Mouse (Mus musculus): ENCODE data around the gene Rpl10a. TPM values are rescaled to one million over a fixed set of nuclear protein-coding genes. Genes with fewer than 3 reads are reported as not detected.
A peak's percentile ranks its signal among the peaks of the same experiment; 100 is the strongest.

The Rpl10a gene
- polyA plus RNA-seq, 1 experiment from 2014 or later: 313 TPM

- 9% methylated on average over 18 of the region's 18 CpGs for WGBS (ENCODE audit: insufficient replicate concordance)
- peak overlapping the region; percentile 17; the same call in 1 of the 2 replicates for H3K9ac ChIP-seq
Observed at GRCm38 (mm10) chr17:28308297-28309195, 19.7 kb upstream of the Rpl10a start.

DNA sequence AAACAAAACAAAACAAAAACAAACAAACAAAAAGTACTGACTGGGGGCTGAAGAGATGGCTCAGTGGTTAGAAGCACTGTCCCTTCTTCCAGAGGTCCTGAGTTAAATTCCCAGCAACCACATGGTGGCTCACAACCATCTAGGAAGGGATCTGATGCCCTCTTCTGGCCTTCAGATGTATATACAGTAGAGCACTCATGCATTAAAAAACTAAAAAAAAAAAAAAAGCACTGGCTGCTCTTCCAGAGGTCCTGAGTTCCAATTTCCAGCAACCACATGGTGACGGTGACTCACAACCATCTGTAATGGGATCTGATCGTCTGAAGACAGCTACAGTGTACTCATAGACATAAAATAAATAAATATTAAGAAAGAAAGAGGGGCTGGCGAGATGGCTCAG lies 17.4 kb upstream of the Rpl10a start:
- Histone ChIP-seq H3K27me3 (no peaks in the 10 kb centered on the region), H3K36me3 (replicated peaks) (0 out of 2 replicates have a peak, but pooled peaks cover 4% of the 10 kb centered on the region), H3K9me3 (replicated peaks) (no peaks in the 10 kb centered on the region), H3K4me2 (no peak overlapping the region), H3K4me1 (replicated peaks) (peaks cover 39% of the 10 kb centered on the region), H3K9ac (no peak overlapping the region), H3K4me3 (replicated peaks) (no peak overlapping the region), H3K27ac (replicated peaks) (no peak overlapping the region)
- 63% methylated on average over 3 of the region's 3 CpGs for WGBS (ENCODE audit: insufficient replicate concordance)
- no peak for ATAC-seq (ENCODE audit: insufficient read depth)

More at GRCm38 (mm10) chr17:28308297-28309195, 19.7 kb upstream of the Rpl10a start:
- Histone ChIP-seq H3K4me3 (replicated peaks) (no peak overlapping the region), H3K27ac (replicated peaks) (no peak overlapping the region), H3K4me2 (peak overlapping the region; percentile 47), H3K9me3 (replicated peaks) (no peaks in the 10 kb centered on the region), H3K4me1 (replicated peaks) (peaks cover 19% of the 10 kb centered on the region), H3K36me3 (replicated peaks) (no peaks in the 10 kb centered on the region), H3K27me3 (no peaks in the 10 kb centered on the region)
- no peak for ATAC-seq (ENCODE audit: insufficient read depth)

- ATAC-seq (ENCODE audit: insufficient read depth): no peak
- no peaks in the 10 kb centered on the region for H3K9me3 ChIP-seq (replicated peaks)
- H3K4me1 ChIP-seq (replicated peaks): peaks cover 45% of the 10 kb centered on the region
Observed at GRCm38 (mm10) chr17:28311366-28312132, 16.7 kb upstream of the Rpl10a start.

DNA sequence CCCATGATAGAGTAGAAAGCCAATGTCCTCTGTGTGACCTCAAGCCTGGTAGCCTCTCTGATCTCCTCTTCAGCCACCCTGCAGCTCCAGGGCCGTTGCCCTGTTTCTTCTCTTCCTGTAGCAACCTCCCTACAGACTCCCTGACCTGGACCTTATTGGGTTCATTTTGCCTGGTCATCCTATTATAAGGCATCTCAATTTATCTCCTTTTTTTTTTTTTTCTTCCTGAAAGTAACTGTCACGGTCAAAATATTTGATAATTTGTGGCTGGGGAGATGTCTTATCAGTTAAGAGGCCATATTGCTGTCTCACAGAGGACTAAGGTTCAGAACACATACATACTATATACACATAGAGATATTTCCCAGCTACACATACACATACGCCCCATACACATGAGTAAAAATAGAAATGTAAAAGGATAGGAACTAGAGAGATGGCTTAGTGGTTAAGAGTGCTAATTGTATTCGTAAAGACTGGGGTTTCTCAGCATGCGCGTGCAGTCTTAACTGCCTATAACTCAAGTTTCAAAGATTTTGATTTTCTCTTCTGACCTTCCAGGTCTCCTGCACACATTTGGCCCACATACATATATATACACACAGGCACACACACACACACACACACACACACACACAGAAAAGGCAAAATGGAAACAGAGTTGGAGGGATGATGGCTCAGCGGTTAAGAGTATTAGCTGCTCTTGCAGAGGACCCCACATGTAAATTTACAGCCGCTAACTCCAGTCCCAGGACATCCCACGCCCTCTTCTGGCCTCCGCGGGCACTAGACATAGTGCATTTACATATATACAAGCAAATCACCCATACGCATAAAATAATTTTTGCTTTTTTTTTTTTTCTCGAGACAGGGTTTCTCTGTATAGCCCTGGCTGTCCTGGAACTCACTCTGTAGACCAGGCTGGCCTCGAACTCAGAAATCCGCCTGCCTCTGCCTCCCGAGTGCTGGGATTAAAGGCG lies 15.7 kb upstream of the Rpl10a start:
- 15% methylated on average over 17 of the region's 17 CpGs for WGBS (ENCODE audit: insufficient replicate concordance)
- ATAC-seq (ENCODE audit: insufficient read depth): no peak
- H3K36me3 ChIP-seq (replicated peaks): peaks cover 16% of the 10 kb centered on the region; the same call in 1 of the 2 replicates
- no peaks in the 10 kb centered on the region for H3K9me3 ChIP-seq (replicated peaks)
- H3K4me3 ChIP-seq (replicated peaks): peak overlapping the region; percentile 87
- peak overlapping the region; percentile 99 for H3K4me2 ChIP-seq
- H3K27ac ChIP-seq (replicated peaks): peak overlapping the region; percentile 78
- peak overlapping the region; percentile 32 for H3K9ac ChIP-seq
- no peaks in the 10 kb centered on the region for H3K27me3 ChIP-seq
- peaks cover 55% of the 10 kb centered on the region for H3K4me1 ChIP-seq (replicated peaks)

More at GRCm38 (mm10) chr17:28311366-28312132, 16.7 kb upstream of the Rpl10a start:
- Histone ChIP-seq H3K36me3 (replicated peaks) (0 out of 2 replicates have a peak, but pooled peaks cover 9% of the 10 kb centered on the region), H3K27me3 (no peaks in the 10 kb centered on the region), H3K4me2 (no peak overlapping the region), H3K4me3 (replicated peaks) (no peak overlapping the region), H3K27ac (replicated peaks) (peak overlapping the region; percentile 14; the same call in 1 of the 2 replicates), H3K9ac (no peak overlapping the region)
- 69% methylated on average over 5 of the region's 5 CpGs for WGBS (ENCODE audit: insufficient replicate concordance)

- H3K4me3 ChIP-seq (replicated peaks): peak within 1 kb of the TSS; percentile 87
- WGBS (ENCODE audit: insufficient replicate concordance): under 1% methylated on average over 69 of the region's 69 CpGs
Observed at GRCm38 (mm10) chr17:28313212-28313879, 14.9 kb upstream of the Rpl10a start, which contains the start of gene Fance. Gene Fance (plus strand): TSS chr17:28313519.

GRCm38 (mm10) chr17:28313880-28314225 lies 14.4 kb upstream of the Rpl10a start:
- peaks cover 29% of the 10 kb centered on the region for H3K36me3 ChIP-seq (replicated peaks)
- H3K27me3 ChIP-seq: no peaks in the 10 kb centered on the region
- H3K9me3 ChIP-seq (replicated peaks): no peaks in the 10 kb centered on the region
- H3K9ac ChIP-seq: peak overlapping the region; percentile 91
- peak overlapping the region; percentile 87 for H3K27ac ChIP-seq (replicated peaks)
- peak overlapping the region; percentile 99 for H3K4me2 ChIP-seq
- peak overlapping the region; percentile 87 for H3K4me3 ChIP-seq (replicated peaks)
- peak; percentile 5 for ATAC-seq (ENCODE audit: insufficient read depth)
- 1% methylated on average over 11 of the region's 11 CpGs for WGBS (ENCODE audit: insufficient replicate concordance)
- H3K4me1 ChIP-seq (replicated peaks): peaks cover 58% of the 10 kb centered on the region

More at GRCm38 (mm10) chr17:28313212-28313879, 14.9 kb upstream of the Rpl10a start, which contains the start of gene Fance:
- H3K27me3 ChIP-seq: no peaks in the 10 kb centered on the region
- peak; percentile 97 for ATAC-seq (ENCODE audit: insufficient read depth)
- peaks cover 24% of the 10 kb centered on the region for H3K36me3 ChIP-seq (replicated peaks)
- peak within 1 kb of the TSS; percentile 99 for H3K4me2 ChIP-seq
- H3K4me1 ChIP-seq (replicated peaks): peaks cover 61% of the 10 kb centered on the region
- H3K9me3 ChIP-seq (replicated peaks): no peaks in the 10 kb centered on the region
- peak within 1 kb of the TSS; percentile 87 for H3K27ac ChIP-seq (replicated peaks)
- H3K9ac ChIP-seq: peak within 1 kb of the TSS; percentile 91

DNA sequence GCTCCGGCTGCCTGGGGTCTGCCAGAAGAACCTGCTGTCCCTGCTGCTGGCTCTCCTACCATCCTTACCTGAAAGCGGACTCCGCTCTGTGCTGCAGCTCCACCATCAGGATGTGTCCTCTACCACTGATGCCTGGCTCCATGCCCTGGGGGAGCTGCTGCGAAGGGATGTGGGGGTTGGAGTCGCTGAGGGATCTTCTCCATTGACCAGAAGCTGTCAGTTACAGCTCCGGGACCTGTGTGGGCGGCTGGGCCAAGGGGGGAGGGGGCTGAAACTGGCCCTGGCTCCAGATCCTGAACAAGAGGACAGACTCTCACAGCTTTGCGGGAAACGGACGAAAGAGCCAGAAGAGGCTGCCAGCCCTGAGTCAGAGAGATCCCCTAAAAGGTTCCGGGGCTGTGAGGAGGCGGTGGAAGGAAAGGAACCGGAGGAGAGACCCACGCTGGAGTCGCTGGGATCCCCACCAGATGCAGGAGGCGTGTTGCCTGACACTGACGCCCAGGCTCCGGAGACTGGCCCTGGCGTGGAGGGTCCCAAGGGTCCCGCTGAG lies 12.6 kb upstream of the Rpl10a start:
- Histone ChIP-seq H3K9ac (no peak overlapping the region), H3K36me3 (replicated peaks) (peaks cover 30% of the 10 kb centered on the region), H3K4me2 (no peak overlapping the region), H3K4me1 (replicated peaks) (peaks cover 58% of the 10 kb centered on the region), H3K27me3 (no peaks in the 10 kb centered on the region), H3K4me3 (replicated peaks) (no peak overlapping the region), H3K9me3 (replicated peaks) (no peaks in the 10 kb centered on the region), H3K27ac (replicated peaks) (no peak overlapping the region)
- 89% methylated on average over 20 of the region's 20 CpGs for WGBS (ENCODE audit: insufficient replicate concordance)
- ATAC-seq (ENCODE audit: insufficient read depth): no peak

DNA sequence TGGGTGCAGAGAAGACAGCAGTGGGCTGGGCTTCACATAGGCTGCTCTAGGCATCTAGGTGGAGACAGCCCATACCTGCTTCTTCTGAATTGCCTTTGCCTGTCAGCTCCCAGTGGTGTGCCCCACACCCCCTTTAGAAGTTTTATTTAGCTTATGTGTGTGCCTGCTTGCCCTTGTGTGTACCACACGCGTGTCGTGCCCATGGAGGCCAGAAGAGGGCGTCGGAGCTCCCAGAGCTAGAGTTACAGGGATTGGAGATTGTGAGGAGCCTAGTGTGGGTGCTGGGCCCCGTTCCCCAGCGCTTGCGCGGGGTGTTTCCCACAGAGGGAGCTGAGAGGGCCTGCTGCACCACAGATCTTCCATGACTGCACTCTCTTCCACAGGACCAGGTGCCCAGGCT lies 11.8 kb upstream of the Rpl10a start:
- ATAC-seq (ENCODE audit: insufficient read depth): no peak
- no peak overlapping the region for H3K4me2 ChIP-seq
- H3K9ac ChIP-seq: no peak overlapping the region
- H3K9me3 ChIP-seq (replicated peaks): no peaks in the 10 kb centered on the region
- no peak overlapping the region for H3K27ac ChIP-seq (replicated peaks)
- no peak overlapping the region for H3K4me3 ChIP-seq (replicated peaks)
- peaks cover 58% of the 10 kb centered on the region for H3K4me1 ChIP-seq (replicated peaks)
- H3K36me3 ChIP-seq (replicated peaks): peaks cover 30% of the 10 kb centered on the region
- no peaks in the 10 kb centered on the region for H3K27me3 ChIP-seq
- WGBS (ENCODE audit: insufficient replicate concordance): 84% methylated on average over 9 of the region's 9 CpGs

DNA sequence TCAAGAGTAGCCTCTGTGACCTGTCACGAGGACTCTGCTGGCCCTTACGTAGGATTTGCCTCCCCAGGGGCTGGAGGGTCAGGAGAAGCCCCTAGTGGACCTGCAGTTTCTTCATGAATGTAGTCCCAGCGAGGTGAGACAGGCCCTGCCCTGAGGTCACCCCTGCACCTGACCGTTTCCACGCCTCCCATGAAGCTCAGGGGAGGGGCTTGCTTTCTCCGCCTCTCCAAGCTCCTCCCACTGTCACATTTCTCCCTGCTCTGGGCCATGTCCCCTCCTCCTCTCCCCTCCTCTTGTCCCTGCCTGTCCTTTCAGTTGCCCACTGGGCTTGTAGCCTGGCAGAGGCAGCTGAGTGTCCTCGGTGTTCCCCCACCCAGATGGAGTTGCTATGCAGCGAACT lies 11.2 kb upstream of the Rpl10a start:
- 74% methylated on average over 8 of the region's 8 CpGs for WGBS (ENCODE audit: insufficient replicate concordance)
- H3K9ac ChIP-seq: no peak overlapping the region
- peaks cover 56% of the 10 kb centered on the region for H3K4me1 ChIP-seq (replicated peaks)
- H3K27ac ChIP-seq (replicated peaks): no peak overlapping the region
- no peaks in the 10 kb centered on the region for H3K27me3 ChIP-seq
- H3K9me3 ChIP-seq (replicated peaks): no peaks in the 10 kb centered on the region
- H3K4me2 ChIP-seq: no peak overlapping the region; the same call in 1 of the 2 replicates
- ATAC-seq (ENCODE audit: insufficient read depth): no peak
- H3K36me3 ChIP-seq (replicated peaks): peaks cover 34% of the 10 kb centered on the region
- H3K4me3 ChIP-seq (replicated peaks): no peak overlapping the region
